Mouse (Mus musculus): ENCODE measurements around the gene Gpr82. TPM values are rescaled to one million over a fixed set of nuclear protein-coding genes. Genes with fewer than 3 reads are reported as not detected.

Gene Gpr82
- total RNA-seq (2021), result not detected
- long read RNA-seq, experiment 1, result 0 reads
- long read RNA-seq, experiment 2, result 0 reads

GRCm38 (mm10) chrX:13661063-13661462, at the start of gene Gpr82:
TSS of gene Gpr82 (plus strand) at chrX:13661363.
- DNase-seq (ENCODE audit: low spot score in 2 of 2), result no peak

- no peak for DNase-seq (ENCODE audit: low spot score in 2 of 2)
Observed at GRCm38 (mm10) chrX:13612115-13612514, 49.0 kb upstream of the Gpr82 start.

GRCm38 (mm10) chrX:13616726-13617125, 44.4 kb upstream of the Gpr82 start:
- DNase-seq (ENCODE audit: low spot score in 2 of 2), result no peak

- DNase-seq (ENCODE audit: low spot score in 2 of 2), result no peak
Observed at GRCm38 (mm10) chrX:13617294-13617693, 43.9 kb upstream of the Gpr82 start.

GRCm38 (mm10) chrX:13618476-13618875, 42.7 kb upstream of the Gpr82 start:
- DNase-seq (ENCODE audit: low spot score in 2 of 2), result no peak

- no peak for DNase-seq (ENCODE audit: low spot score in 2 of 2)
Observed at GRCm38 (mm10) chrX:13621473-13621872, 39.7 kb upstream of the Gpr82 start.

- no peak for DNase-seq (ENCODE audit: low spot score in 2 of 2)
Observed at GRCm38 (mm10) chrX:13622654-13623053, 38.5 kb upstream of the Gpr82 start.

- DNase-seq (ENCODE audit: low spot score in 2 of 2), result no peak
Observed at GRCm38 (mm10) chrX:13631599-13632283, 29.4 kb upstream of the Gpr82 start, which contains the start of gene Gpr34. TSS of gene Gpr34 (plus strand) at chrX:13632089.

- no peak for DNase-seq (ENCODE audit: low spot score in 2 of 2)
Observed at GRCm38 (mm10) chrX:13636398-13636797, 24.8 kb upstream of the Gpr82 start.

GRCm38 (mm10) chrX:13638894-13639293, 22.3 kb upstream of the Gpr82 start:
- no peak for DNase-seq (ENCODE audit: low spot score in 2 of 2)

GRCm38 (mm10) chrX:13651889-13652288, 9.3 kb upstream of the Gpr82 start:
- DNase-seq (ENCODE audit: low spot score in 2 of 2), result no peak

- DNase-seq (ENCODE audit: low spot score in 2 of 2), result no peak
Observed at GRCm38 (mm10) chrX:13652291-13652690, 8.9 kb upstream of the Gpr82 start.

GRCm38 (mm10) chrX:13655005-13655421, 6.2 kb upstream of the Gpr82 start:
- DNase-seq (ENCODE audit: low spot score in 2 of 2), result no peak

- no peak for DNase-seq (ENCODE audit: low spot score in 2 of 2)
Observed at GRCm38 (mm10) chrX:13655906-13656305, 5.3 kb upstream of the Gpr82 start.

- peak; percentile 24 to 41 for DNase-seq (ENCODE audit: low spot score in 2 of 2)
Observed at GRCm38 (mm10) chrX:13656721-13657120, 4.4 kb upstream of the Gpr82 start.

- DNase-seq (ENCODE audit: low spot score in 2 of 2), result no peak
Observed at GRCm38 (mm10) chrX:13658616-13659140, 2.5 kb upstream of the Gpr82 start.

GRCm38 (mm10) chrX:13659201-13659890, 1.8 kb upstream of the Gpr82 start:
- DNase-seq (ENCODE audit: low spot score in 2 of 2), result no peak

GRCm38 (mm10) chrX:13668867-13669266, 7.7 kb downstream of the Gpr82 start:
- DNase-seq (ENCODE audit: low spot score in 2 of 2), result no peak

GRCm38 (mm10) chrX:13670342-13670741, 9.2 kb downstream of the Gpr82 start:
- DNase-seq (ENCODE audit: low spot score in 2 of 2), result no peak

GRCm38 (mm10) chrX:13673001-13673400, 11.8 kb downstream of the Gpr82 start:
- DNase-seq (ENCODE audit: low spot score in 2 of 2), result no peak

- no peak for DNase-seq (ENCODE audit: low spot score in 2 of 2)
Observed at GRCm38 (mm10) chrX:13681748-13682147, 20.6 kb downstream of the Gpr82 start.

- DNase-seq (ENCODE audit: low spot score in 2 of 2), result no peak
Observed at GRCm38 (mm10) chrX:13686589-13686988, 25.4 kb downstream of the Gpr82 start.
